Mouse (Mus musculus) T-helper 1 cell (primary cell): ENCODE measurements around the gene Syk.

ENCODE experiments used
- in situ Hi-C: fragments of 300-600 bp; cut with MboI, MseI; formaldehyde crosslinking; loops from one replicate; pipeline ENCODE4 v1.15.1; 2025; ENCODE audit warnings: high pct_unique_total_duplicates

The Syk gene

GRCm38 (mm10) chr13:52598233-52598632 is 15.3 kb downstream of the Syk start:
- in situ Hi-C loops: no loop called here

- in situ Hi-C loops: loop anchor here (10.0 kb wide), 1 partner anchor 1215 kb away; no protein-coding TSS in a partner anchor
These were observed 17.2 kb downstream of the Syk start for GRCm38 (mm10) chr13:52600015-52600643.

GRCm38 (mm10) chr13:52602752-52603151 is 19.8 kb downstream of the Syk start:
- in situ Hi-C loops: loop anchor here (10.0 kb wide), 1 partner anchor 1212 kb away; no protein-coding TSS in a partner anchor

GRCm38 (mm10) chr13:52603704-52604349 is 20.9 kb downstream of the Syk start:
- in situ Hi-C loops: loop anchor here (10.0 kb wide), 1 partner anchor 1211 kb away; no protein-coding TSS in a partner anchor

- in situ Hi-C loops: loop anchor here (10.0 kb wide), 1 partner anchor 1210 kb away; no protein-coding TSS in a partner anchor
These were observed 22.0 kb downstream of the Syk start for GRCm38 (mm10) chr13:52605006-52605405.

GRCm38 (mm10) chr13:52605911-52606310 is 22.9 kb downstream of the Syk start:
- in situ Hi-C loops: loop anchor here (10.0 kb wide), 1 partner anchor 1209 kb away; no protein-coding TSS in a partner anchor

GRCm38 (mm10) chr13:52606656-52607275 is 23.8 kb downstream of the Syk start:
- in situ Hi-C loops: loop anchor here (10.0 kb wide), 1 partner anchor 1208 kb away; no protein-coding TSS in a partner anchor

GRCm38 (mm10) chr13:52607964-52608363 is 25.0 kb downstream of the Syk start:
- in situ Hi-C loops: loop anchor here (10.0 kb wide), 1 partner anchor 1207 kb away; no protein-coding TSS in a partner anchor

- in situ Hi-C loops: no loop called here
These were observed 27.5 kb downstream of the Syk start for GRCm38 (mm10) chr13:52610463-52610862.

GRCm38 (mm10) chr13:52613266-52613665 is 30.3 kb downstream of the Syk start:
- in situ Hi-C loops: no loop called here

- in situ Hi-C loops: no loop called here
These were observed 32.1 kb downstream of the Syk start for GRCm38 (mm10) chr13:52615085-52615484.

GRCm38 (mm10) chr13:52617096-52617714 is 34.2 kb downstream of the Syk start:
- in situ Hi-C loops: no loop called here

- in situ Hi-C loops: no loop called here
These were observed 35.6 kb downstream of the Syk start for GRCm38 (mm10) chr13:52618592-52618991.

- in situ Hi-C loops: no loop called here
These were observed 36.5 kb downstream of the Syk start for GRCm38 (mm10) chr13:52619482-52619881.

GRCm38 (mm10) chr13:52624038-52624437 is 41.1 kb downstream of the Syk start:
- in situ Hi-C loops: loop anchor here (5.0 kb wide), 2 partner anchors 367 to 787 kb away; no protein-coding TSS in a partner anchor

GRCm38 (mm10) chr13:52628602-52629001 is 45.6 kb downstream of the Syk start:
- in situ Hi-C loops: loop anchor here (5.0 kb wide), 1 partner anchor 91 kb away; no protein-coding TSS in a partner anchor

GRCm38 (mm10) chr13:52631624-52632023 is 48.7 kb downstream of the Syk start:
- in situ Hi-C loops: no loop called here

- in situ Hi-C loops: no loop called here
These were observed 52.5 kb downstream of the Syk start for GRCm38 (mm10) chr13:52635484-52635883.

- in situ Hi-C loops: no loop called here
These were observed 53.3 kb downstream of the Syk start for GRCm38 (mm10) chr13:52636176-52636748.

- in situ Hi-C loops: loop anchor here (5.0 to 10.0 kb wide), 2 partner anchors 446 to 788 kb away; no protein-coding TSS in a partner anchor
These were observed 63.6 kb downstream of the Syk start for GRCm38 (mm10) chr13:52646566-52646965.
